Mouse (Mus musculus) G1E (cell line): ENCODE data around the gene Kti12. TPM values are rescaled to one million over a fixed set of nuclear protein-coding genes. Genes with fewer than 3 reads are reported as not detected.

Experiments
- ATAC-seq: 2 replicates; pipeline ENCODE4 v1.8.0; 2016; ENCODE audit warnings: mild to moderate bottlenecking; ENCODE audit not compliant: insufficient number of reproducible peaks, poor library complexity, low FRiP score, severe bottlenecking; ENCODE audit errors: extremely low read depth
- DNase-seq: peaks from one replicate; pipeline ENCODE4 v3.0.0; 2012; ENCODE audit warnings: low spot score
- H3K27me3 ChIP-seq: 2 replicates; pipeline ENCODE4 v1.6.1; 2012; ENCODE audit warnings: mild to moderate bottlenecking, low read length, inconsistent platforms; ENCODE audit not compliant: insufficient read depth
- H3K36me3 ChIP-seq: replicated peaks from 2 replicates; pipeline ENCODE3; 2012; ENCODE audit warnings: mild to moderate bottlenecking, inconsistent platforms
- H3K4me1 ChIP-seq: 2 replicates; pipeline ENCODE4 v1.6.1; 2012; ENCODE audit warnings: low read depth, low read length, inconsistent platforms, mixed read lengths; ENCODE audit not compliant: insufficient read depth
- H3K4me3 ChIP-seq: 2 replicates; pipeline ENCODE4 v1.5.1; 2012; ENCODE audit warnings: low read depth, mild to moderate bottlenecking, inconsistent platforms, low read length, moderate library complexity, mixed read lengths
- H3K9me3 ChIP-seq: replicated peaks from 2 replicates; pipeline ENCODE4 v1.6.1; 2012; ENCODE audit warnings: inconsistent platforms
- CTCF ChIP-seq: IDR thresholded peaks from 2 replicates; pipeline ENCODE4 v1.5.1; 2012; ENCODE audit warnings: low read depth, low read length, inconsistent platforms, mixed read lengths
- GATA1 ChIP-seq: IDR thresholded peaks from 2 replicates; pipeline ENCODE4 v1.6.1; 2012; ENCODE audit warnings: borderline replicate concordance, low read length, inconsistent platforms, mixed read lengths
- GATA2 ChIP-seq: IDR thresholded peaks from 2 replicates; pipeline ENCODE4 v1.6.1; 2012; ENCODE audit warnings: low read depth, low read length, inconsistent platforms, borderline replicate concordance
- POLR2AphosphoS5 ChIP-seq: IDR thresholded peaks from 2 replicates; pipeline ENCODE4 v1.6.1; 2012; ENCODE audit warnings: low read depth, low read length, inconsistent platforms; ENCODE audit not compliant: insufficient replicate concordance
- TAL1 ChIP-seq: conservative IDR thresholded peaks from 2 replicates; pipeline ENCODE4 v1.6.1; 2012; ENCODE audit warnings: low read depth, low read length, inconsistent platforms, mixed read lengths
- polyA plus RNA-seq: library from polyadenylated mRNA; stranded (reverse); fragments of >175 nt; gene quantifications from 2 replicates; pipeline ENCODE4 v1.2.3, GENCODE M21; 2012
- total RNA-seq, 2 experiments: library from RNA; stranded (forward) in 1 of 2; stranded (reverse) in 1 of 2; fragments of 200-1000 nt in 1 of 2; fragments of >200 nt in 1 of 2; fragmentation: Nextera tagmentation in 1 of 2; gene quantifications; 2 replicates each; pipeline ENCODE4 v1.2.3; 2014 to 2017

Kti12 gene
- total and polyA plus RNA-seq, 3 experiments: 32.5 to 98.8 (median 36.9) TPM

- no peak for ATAC-seq
- Histone ChIP-seq H3K9me3 (no peaks in the 10 kb centered on the region), H3K27me3 (peaks cover 20% of the 10 kb centered on the region), H3K4me1 (no peaks in the 10 kb centered on the region), H3K36me3 (no peaks in the 10 kb centered on the region), H3K4me3 (no peak overlapping the region)
- no peak for DNase-seq
- TF ChIP-seq POLR2AphosphoS5 (no peak), GATA2 (no peak), GATA1 (no peak), TAL1 (no peak), CTCF (no peak)
Observed at GRCm38 (mm10) chr4:108890876-108891275, 43.3 kb downstream of the Kti12 start.

Other genes with a start within 250 kb of the Kti12 start
- 35.0 and 45.7 TPM in 2 replicates for gene Cc2d1b, start 227.8 kb upstream of the Kti12 start, total RNA-seq (2014; fragmentation: Nextera tagmentation)
- gene Cc2d1b, start 227.8 kb upstream of the Kti12 start, total RNA-seq (2017): 75.9 and 85.8 TPM in 2 replicates
- 73.5 and 80.8 TPM in 2 replicates for gene Cc2d1b, start 227.8 kb upstream of the Kti12 start, polyA plus RNA-seq
- gene 3110021N24Rik, start 128.1 kb upstream of the Kti12 start, total RNA-seq (2014; fragmentation: Nextera tagmentation): not detected in 2 replicates
- gene 3110021N24Rik, start 128.1 kb upstream of the Kti12 start, total RNA-seq (2017): 0.05 TPM in 1 of 2 replicates, not detected in the other
- not detected in 2 replicates for gene 3110021N24Rik, start 128.1 kb upstream of the Kti12 start, polyA plus RNA-seq
- gene Zfyve9, start 67.0 kb upstream of the Kti12 start, total RNA-seq (2014; fragmentation: Nextera tagmentation): not detected in 2 replicates
- 0.16 and 0.17 TPM in 2 replicates for gene Zfyve9, start 67.0 kb upstream of the Kti12 start, total RNA-seq (2017)
- not detected in 2 replicates for gene Zfyve9, start 67.0 kb upstream of the Kti12 start, polyA plus RNA-seq
- 115 and 119 TPM in 2 replicates for gene Btf3l4, start 14.2 kb upstream of the Kti12 start, total RNA-seq (2014; fragmentation: Nextera tagmentation)
- gene Btf3l4, start 14.2 kb upstream of the Kti12 start, total RNA-seq (2017): 62.1 and 88.3 TPM in 2 replicates
- 8.8 and 9.8 TPM in 2 replicates for gene Btf3l4, start 14.2 kb upstream of the Kti12 start, polyA plus RNA-seq
- 76.2 and 79.1 TPM in 2 replicates for gene Txndc12, start 13.2 kb upstream of the Kti12 start, total RNA-seq (2014; fragmentation: Nextera tagmentation)
- 54.4 and 56.6 TPM in 2 replicates for gene Txndc12, start 13.2 kb upstream of the Kti12 start, total RNA-seq (2017)
- gene Txndc12, start 13.2 kb upstream of the Kti12 start, polyA plus RNA-seq: 7.7 and 10.2 TPM in 2 replicates
- gene A730015C16Rik, start 834 bp downstream of the Kti12 start, total RNA-seq (2014; fragmentation: Nextera tagmentation): not detected in 2 replicates
- 0.35 and 0.60 TPM in 2 replicates for gene A730015C16Rik, start 834 bp downstream of the Kti12 start, total RNA-seq (2017)
- gene A730015C16Rik, start 834 bp downstream of the Kti12 start, polyA plus RNA-seq: 0.07 TPM in 1 of 2 replicates, not detected in the other
- not detected in 2 replicates for gene Rab3b, start 31.3 kb downstream of the Kti12 start, total RNA-seq (2014; fragmentation: Nextera tagmentation)
- 0.05 and 0.06 TPM in 2 replicates for gene Rab3b, start 31.3 kb downstream of the Kti12 start, total RNA-seq (2017)
- gene Rab3b, start 31.3 kb downstream of the Kti12 start, polyA plus RNA-seq: 0.13 TPM in 1 of 2 replicates, not detected in the other
- gene Nrd1, start 152.9 kb downstream of the Kti12 start, total RNA-seq (2014; fragmentation: Nextera tagmentation): 261 and 309 TPM in 2 replicates
- gene Nrd1, start 152.9 kb downstream of the Kti12 start, total RNA-seq (2017): 103 and 117 TPM in 2 replicates
- gene Nrd1, start 152.9 kb downstream of the Kti12 start, polyA plus RNA-seq: 26.9 and 32.9 TPM in 2 replicates